Mouse (Mus musculus): ENCODE measurements around the gene Cfb.

- TF ChIP-seq USF1 (IDR thresholded peaks at IDR 0.05; ENCODE audit: low read depth, low read length) (no peak), RCOR1 (IDR thresholded peaks at IDR 0.05; ENCODE audit: low read depth, low read length) (no peak), KAT2A (conservative IDR thresholded peaks at IDR 0.05; ENCODE audit: low read depth, low read length) (no peak), CTCF (IDR thresholded peaks at IDR 0.05 in 2 of 3, conservative IDR thresholded peaks at IDR 0.05 in 1 of 3; ENCODE audit: control insufficient read depth in 1 of 3, insufficient read depth in 1 of 3, low read depth in 2 of 3, low read length in 3 of 3, poor library complexity in 1 of 3, severe bottlenecking in 1 of 3) (peak; percentile 85 to 98 (median 87)), MAX (IDR thresholded peaks at IDR 0.05; ENCODE audit: low read length) (no peak), GATA1 (IDR thresholded peaks at IDR 0.05; ENCODE audit: low read depth, low read length) (no peak), NELFE (IDR thresholded peaks at IDR 0.05; ENCODE audit: low read depth, low read length) (no peak), POLR2AphosphoS5 (IDR thresholded peaks at IDR 0.05; ENCODE audit: borderline replicate concordance, low read depth, low read length) (no peak), EP300 (IDR thresholded peaks at IDR 0.05; ENCODE audit: low read depth in 1 of 2, low read length in 2 of 2) (no peak), MAZ (IDR thresholded peaks at IDR 0.05; ENCODE audit: low read depth, low read length) (no peak), JUND (IDR thresholded peaks at IDR 0.05; ENCODE audit: low read depth, low read length) (no peak), UBTF (IDR thresholded peaks at IDR 0.05; ENCODE audit: borderline replicate concordance, insufficient read depth, low read depth, low read length) (no peak), ZKSCAN1 (IDR thresholded peaks at IDR 0.05; ENCODE audit: low read depth, low read length) (no peak), ZC3H11A (IDR thresholded peaks at IDR 0.05; ENCODE audit: low read depth, low read length) (peak; percentile 47; the same call in 1 of the 2 replicates)
Observed at GRCm38 (mm10) chr17:34911945-34912351, 49.6 kb upstream of the Cfb start.

All from MEL (cell line).